8 mouse cellular contexts compared by ENCODE assay signal in genomic region chr7:143783996-143784829, GRCm38 (mm10). TPM values are rescaled to one million over a fixed set of nuclear protein-coding genes. Genes with fewer than 3 reads are reported as not detected.
A peak's percentile ranks its signal among the peaks of the same experiment; 100 is the strongest.
DNase-seq lines count a peak whose midpoint lies in the region; ATAC-seq lines count a peak whose summit lies in the region.

Gene Mrgpre, minus strand, starts transcription at chr7:143784500.

- no peaks in the 10 kb centered on the region for H3K9me3 ChIP-seq in hindbrain, embryonic 15.5 days

- H3K4me1 ChIP-seq in hindbrain, embryonic 15.5 days (replicated peaks): peaks cover 28% of the 10 kb centered on the region

- H3K9ac ChIP-seq in hindbrain, embryonic 15.5 days: peak within 1 kb of the TSS; percentile 76

- H3K4me3 ChIP-seq in hindbrain, embryonic 15.5 days: peak within 1 kb of the TSS; percentile 55

- peak; percentile 83 for DNase-seq in NIH3T3 (ENCODE audit: low read depth)
- peak; percentile 61 to 64 for DNase-seq in cerebellum, postnatal 25 days
- DNase-seq in gastrocnemius, adult 18-20 months (ENCODE audit: low spot score): peak; percentile 85
- peak; percentile 48 to 62 for DNase-seq in layer of hippocampus, postnatal 25 days (ENCODE audit: extremely low spot score in 1 of 2, low spot score in 1 of 2)
- peak; percentile 91 for DNase-seq in lung, postnatal 10 days
- peak; percentile 22 for DNase-seq in retina, adult 2 months (ENCODE audit: low read depth, low spot score)
- peak; percentile 75 for DNase-seq in thymus, postnatal 14 days

- under 1% methylated on average over 21 of the region's 21 CpGs for WGBS in hindbrain, embryonic 15.5 days

- H3K4me2 ChIP-seq in hindbrain, embryonic 15.5 days: peak within 1 kb of the TSS; percentile 87

- peak; percentile 88 for ATAC-seq in hindbrain, embryonic 15.5 days (ENCODE audit: low FRiP score, low read depth)

- H3K27me3 ChIP-seq in hindbrain, embryonic 15.5 days: no peaks in the 10 kb centered on the region

- H3K36me3 ChIP-seq in hindbrain, embryonic 15.5 days: peaks cover 3% of the 10 kb centered on the region; the same call in 1 of the 2 replicates

- H3K27ac ChIP-seq in hindbrain, embryonic 15.5 days (replicated peaks): peak within 1 kb of the TSS; percentile 79

RNA-seq across cellular contexts. Expression of gene Mrgpre, which starts in this region (rescaled TPM):
- under 1 TPM; 0.68 to 0.71 TPM for total RNA-seq in gastrocnemius, adult 18-20 months (2021)
- 7.0 and 11.2 TPM in 2 replicates for polyA plus RNA-seq in hindbrain, embryonic 15.5 days (2015; fragmentation: Nextera tagmentation; extraction: Ambion mirVana)
- total RNA-seq in layer of hippocampus, postnatal 25 days (2021): 1 to 10 TPM; 5.0 to 6.6 TPM

Comparison
In these comparisons a context has a peak if more than half of its experiments do, and no peak if none do; other contexts are left out.
1. Peak in every context shown above with its lines: DNase-seq, ATAC-seq, H3K4me3 ChIP-seq and H3K27ac ChIP-seq.
2. Peak in DNase-seq in gastrocnemius, adult 18-20 months; RNA of the gene not detected or under 1 TPM.
3. DNase-seq: peak in every context shown above with its lines; median percentile 91 in lung, postnatal 10 days; 85 in gastrocnemius, adult 18-20 months; 83 in NIH3T3; 75 in thymus, postnatal 14 days; 62 in cerebellum, postnatal 25 days; 55 in layer of hippocampus, postnatal 25 days; 22 in retina, adult 2 months.